Mouse (Mus musculus) left cerebral cortex, adult 8-10 months (tissue): ENCODE data around the gene Ces2c. TPM values are rescaled to one million over a fixed set of nuclear protein-coding genes. Genes with fewer than 3 reads are reported as not detected.
"Not testable (repeated sequence)": the region's sequence is repeated elsewhere in the genome, so short reads cannot be mapped to it uniquely, and the experiment has no call there.

ENCODE experiments used
- DNase-seq, 2 experiments: peaks; one replicate each; pipeline ENCODE4 v3.0.0; 2022; ENCODE audit warnings: low spot score in 2 of 2
- total RNA-seq, 4 experiments: library from RNA; stranded (reverse); gene quantifications; 2 replicates each; pipeline ENCODE4 v1.2.4; 2022

The Ces2c gene
- not detected for total RNA-seq

- no peak for DNase-seq
These were observed at the start of gene Ces2c for GRCm38 (mm10) chr8:104846831-104847230. Gene Ces2c, plus strand, starts transcription at chr8:104847068.

DNA sequence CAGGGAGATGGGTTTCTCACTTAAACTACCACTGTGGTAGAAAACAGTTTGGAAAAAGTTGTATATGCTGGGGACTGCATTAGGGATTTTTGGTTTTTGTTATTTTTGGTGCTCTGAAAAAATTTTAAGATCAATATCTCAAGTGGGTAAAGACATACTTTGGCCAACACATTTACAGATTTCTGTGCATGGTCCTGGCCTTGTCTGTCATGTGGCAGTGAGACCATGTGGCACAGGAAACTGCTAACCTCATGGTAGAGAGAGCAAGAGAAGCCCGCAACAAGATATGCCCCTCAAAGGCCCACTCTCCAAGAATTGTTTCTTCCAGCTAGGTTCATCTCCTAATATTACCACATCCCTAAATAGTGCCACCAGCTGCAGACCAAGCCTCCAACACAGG, 47.5 kb upstream of the Ces2c start:
- no peak for DNase-seq

DNA sequence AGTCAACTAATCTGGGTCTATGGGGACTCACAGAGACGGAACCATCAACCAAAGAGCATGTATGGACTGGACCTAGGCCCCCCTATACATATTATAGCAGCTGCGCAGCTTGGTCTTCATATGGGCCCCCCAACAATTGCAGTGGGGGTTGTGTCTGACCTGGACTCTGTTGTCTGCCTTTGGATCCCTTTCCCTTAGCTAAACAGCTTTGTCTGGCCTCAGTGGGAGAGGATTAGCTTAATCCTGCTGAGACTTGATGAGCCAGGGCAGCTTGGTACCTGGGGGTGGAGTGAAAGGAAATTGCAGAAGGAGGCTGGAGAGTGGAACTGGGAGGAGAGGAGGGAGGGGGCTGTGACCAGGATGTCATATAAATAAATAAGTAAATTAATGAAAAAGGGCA, 40.7 kb upstream of the Ces2c start:
- no peak for DNase-seq

GRCm38 (mm10) chr8:104808542-104809413, 38.1 kb upstream of the Ces2c start:
- DNase-seq, result no peak

DNA sequence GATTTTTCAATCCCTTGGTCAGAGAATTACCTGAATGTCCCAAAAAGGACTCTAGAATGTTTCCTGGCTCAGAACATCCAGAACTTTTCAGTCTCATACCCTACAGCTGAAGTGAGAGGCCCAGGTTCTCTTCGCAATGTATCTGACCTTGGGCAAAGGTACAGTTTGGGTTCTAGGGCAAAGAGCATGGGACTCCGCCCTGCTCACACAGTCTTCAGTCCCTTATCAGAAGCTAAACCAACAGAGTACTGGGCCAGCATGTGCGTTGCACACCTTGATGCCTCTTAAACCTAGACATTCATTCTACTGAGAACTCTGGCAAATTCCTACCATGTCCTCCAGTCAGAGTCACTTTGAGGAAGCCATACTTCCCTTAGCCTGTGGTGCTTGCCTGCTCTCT, 37.4 kb upstream of the Ces2c start:
- no peak for DNase-seq

- DNase-seq, result no peak
These were observed 20.0 kb upstream of the Ces2c start for GRCm38 (mm10) chr8:104826912-104827311.

DNA sequence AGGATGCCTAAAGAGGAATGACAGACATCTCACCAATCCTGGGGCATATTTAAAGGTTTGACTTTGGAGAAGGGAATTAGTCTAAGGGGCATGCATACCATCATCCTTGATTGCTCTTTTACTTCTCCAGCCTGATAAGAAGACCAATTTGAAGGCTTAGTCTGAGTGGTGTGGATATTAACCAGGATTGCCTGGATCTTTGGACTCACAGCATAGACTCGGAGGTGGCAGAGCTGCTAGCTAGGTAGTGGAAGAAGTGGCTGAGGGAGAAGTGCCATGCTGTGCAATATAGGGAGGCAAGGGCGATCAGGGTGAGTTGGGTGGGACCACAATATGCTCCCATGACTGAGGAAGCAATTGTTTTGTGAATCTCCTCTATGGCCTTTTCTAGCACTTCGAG, 18.6 kb upstream of the Ces2c start:
- DNase-seq, result no peak

- no peak for DNase-seq
These were observed 15.4 kb upstream of the Ces2c start, which contains the start of gene Ces2b for GRCm38 (mm10) chr8:104831440-104831839. Gene Ces2b, plus strand, starts transcription at chr8:104831572.

DNA sequence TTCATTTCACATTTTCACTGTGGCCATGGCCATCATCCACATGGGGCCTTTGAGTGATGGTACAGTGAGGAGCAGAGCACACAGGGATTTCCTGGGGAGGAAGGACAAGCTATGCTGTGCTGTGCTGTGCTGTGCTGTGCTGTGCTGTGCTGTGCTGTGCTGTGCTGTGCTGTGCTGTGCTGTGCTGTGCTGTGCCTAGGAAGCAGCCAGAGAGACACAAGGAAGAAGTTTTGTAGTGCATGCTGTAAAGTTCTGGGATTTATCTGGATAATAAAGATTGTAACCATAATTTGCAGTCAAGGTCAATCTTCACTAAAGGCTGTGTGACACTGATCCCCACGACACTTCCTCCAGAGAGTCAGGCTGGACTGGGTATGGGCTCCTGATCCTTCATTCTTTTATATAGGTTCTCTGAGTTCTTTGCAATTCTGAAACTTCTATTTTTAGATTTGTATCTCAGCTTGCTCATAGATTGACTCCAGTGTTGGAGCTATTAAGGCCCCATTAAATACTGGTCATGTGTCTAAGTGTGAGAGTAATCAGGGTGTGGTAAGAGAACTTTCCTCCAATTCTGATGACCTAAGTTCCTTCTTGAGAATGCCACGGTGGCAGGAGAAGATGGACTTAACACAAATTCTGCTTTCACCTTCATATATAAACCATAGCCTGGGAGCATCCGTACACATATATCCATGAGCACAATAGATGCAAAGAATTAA, 5.3 kb upstream of the Ces2c start:
- DNase-seq, result no peak

GRCm38 (mm10) chr8:104847741-104848462, 1.0 kb downstream of the Ces2c start:
- no peak for DNase-seq

DNA sequence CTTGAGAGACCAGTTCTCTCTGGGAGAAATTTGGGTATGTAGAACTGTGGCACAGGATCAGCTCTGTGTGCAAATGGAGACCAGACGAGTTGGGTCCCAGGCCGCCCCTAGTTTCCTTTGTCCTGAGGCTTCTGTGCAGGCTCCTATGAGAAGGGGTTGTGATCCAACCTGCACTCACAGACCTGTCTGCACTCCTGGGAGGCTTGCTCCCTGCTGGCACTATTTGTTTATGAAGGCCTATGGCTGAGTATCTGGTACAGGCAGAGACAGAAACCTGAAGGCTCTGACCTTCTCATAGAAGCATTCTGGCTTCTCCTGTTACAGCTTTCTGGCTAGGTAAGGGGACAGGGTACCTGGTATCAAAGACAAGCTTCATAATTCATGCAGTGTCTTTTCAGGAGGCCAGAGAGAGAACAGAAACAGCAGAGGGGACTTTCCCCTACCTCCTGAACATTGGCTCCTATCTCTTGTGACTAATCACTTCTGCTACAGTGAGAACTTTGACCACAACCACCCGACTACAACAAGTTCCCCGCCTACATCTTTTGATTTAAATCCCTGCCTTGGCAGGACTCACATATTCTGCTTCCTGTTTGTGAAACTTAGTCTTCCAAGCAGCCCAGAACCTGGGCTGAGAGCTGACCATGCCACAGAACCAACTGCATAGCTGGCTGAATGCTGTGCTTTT, 20.1 kb downstream of the Ces2c start:
- not testable (repeated sequence) for DNase-seq

DNA sequence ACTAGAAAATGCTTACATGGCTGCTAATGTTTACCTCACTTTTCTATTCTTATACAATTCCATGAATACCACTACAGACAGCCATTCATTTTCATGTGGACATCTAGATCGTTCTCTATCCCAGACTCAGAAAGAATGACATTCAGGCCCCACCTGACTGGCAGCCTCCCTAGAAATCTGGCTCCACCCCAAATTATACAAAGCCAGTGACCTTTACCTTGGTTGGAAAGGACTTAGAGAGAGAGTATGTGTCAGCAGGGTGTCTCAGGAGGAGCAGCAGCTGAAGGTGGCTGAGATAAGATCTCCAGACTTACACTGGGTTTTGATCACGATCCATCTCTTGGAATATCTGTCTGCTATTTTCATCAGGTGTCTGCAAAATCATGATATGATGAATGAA, 22.0 kb downstream of the Ces2c start:
- DNase-seq, result not testable (repeated sequence)

GRCm38 (mm10) chr8:104886223-104886926, 39.5 kb downstream of the Ces2c start:
- DNase-seq, result not testable (repeated sequence)

DNA sequence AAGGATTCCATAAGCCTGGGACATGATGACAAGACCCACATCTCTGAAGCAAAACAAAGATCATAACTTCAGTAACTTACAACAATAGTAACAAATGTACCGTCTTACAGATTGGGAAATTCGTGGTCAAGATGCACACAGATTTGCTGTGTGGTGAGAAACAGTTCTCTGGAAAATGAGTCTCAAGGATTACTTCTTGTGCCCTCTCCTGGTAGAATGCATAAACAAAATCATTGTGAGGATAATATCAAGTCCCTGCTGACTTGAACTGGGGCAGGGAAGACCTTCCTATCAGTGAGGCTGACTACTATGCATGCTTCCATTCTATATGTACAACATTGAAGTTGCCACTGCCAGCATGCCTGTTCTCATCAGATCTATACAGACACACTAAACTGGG, 54.9 kb downstream of the Ces2c start:
- no peak for DNase-seq

Other genes with a start within 250 kb of the Ces2c start
- gene Cdh16, start 222.7 kb upstream of the Ces2c start, total RNA-seq, result not detected
- 1 to 10 TPM; 2.0 to 3.3 (median 2.5) TPM for gene Rrad, start 215.7 kb upstream of the Ces2c start, total RNA-seq
- 10 to 100 TPM; 28.4 to 34.8 (median 31.5) TPM for gene Ciao2b, start 205.1 kb upstream of the Ces2c start, total RNA-seq
- not detected for gene Ces2a, start 113.1 kb upstream of the Ces2c start, total RNA-seq
- gene Ces2b, start 15.5 kb upstream of the Ces2c start, total RNA-seq, result under 1 TPM in 3 of 4 experiments, not detected in 1; 0.14 to 0.19 (median 0.18) TPM
- under 1 TPM in 1 of 4 experiments, not detected in 3; 0.30 TPM for gene Ces2e, start 79.2 kb downstream of the Ces2c start, total RNA-seq
- gene Ces2f, start 100.3 kb downstream of the Ces2c start, total RNA-seq, result not detected
- under 1 TPM; 0.13 to 0.51 (median 0.32) TPM for gene Ces2g, start 114.7 kb downstream of the Ces2c start, total RNA-seq
- gene Ces2h, start 153.8 kb downstream of the Ces2c start, total RNA-seq, result not detected
- gene Ces3a, start 201.5 kb downstream of the Ces2c start, total RNA-seq, result not detected
- gene Ces3b, start 236.7 kb downstream of the Ces2c start, total RNA-seq, result not detected